Mouse (Mus musculus) olfactory bulb, adult 2 months (tissue): Measurements from ENCODE around the gene Epyc.

Source experiments
- CTCF ChIP-seq: fragments of 200-500 bp; IDR thresholded peaks from 2 replicates; pipeline ENCODE4 v1.5.1; 2012; ENCODE audit warnings: low read depth, mild to moderate bottlenecking, low read length, moderate library complexity; ENCODE audit not compliant: insufficient read depth
- POLR2A ChIP-seq: fragments of 200-500 bp; IDR thresholded peaks from 2 replicates; pipeline ENCODE4 v1.6.1; 2012; ENCODE audit warnings: mild to moderate bottlenecking, low read depth, low read length, moderate library complexity; ENCODE audit not compliant: insufficient read depth

DNA sequence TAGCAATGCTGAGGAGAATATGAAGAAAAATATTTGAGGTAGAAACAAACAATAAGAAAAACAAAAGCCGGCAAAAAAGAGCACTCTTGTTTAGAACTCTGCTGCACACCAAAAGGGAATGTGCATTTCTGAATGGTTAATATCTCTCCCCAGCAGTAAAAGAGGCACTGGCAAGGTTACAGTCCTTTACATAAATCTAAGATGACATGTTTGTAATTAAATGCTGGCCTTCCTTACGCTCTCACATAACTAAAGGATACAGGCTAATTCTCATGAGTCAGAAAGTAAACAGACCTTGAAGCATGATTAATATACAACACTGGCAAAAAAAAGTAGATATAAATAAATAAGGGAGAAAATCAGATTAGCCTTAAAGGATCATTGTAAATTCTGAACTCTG is 6.5 kb downstream of the Epyc start:
- TF ChIP-seq CTCF (no peak), POLR2A (no peak)
